Mouse (Mus musculus) frontal cortex, adult (tissue): ENCODE measurements at regions not wholly inside any gene's neighbourhood (a gene's known extent, or its start where the extent isn't known, plus 50 kb on each side); places are given as distances from the start of the nearest gene placed in this dataset.
"Not testable (repeated sequence)": the region's sequence is repeated elsewhere in the genome, so short reads cannot be mapped to it uniquely, and the experiment has no call there.

ENCODE experiments used
- ATAC-seq: cut with Nextera tagmentation; 2 replicates; pipeline ENCODE4 v1.9.2; 2017; ENCODE audit warnings: mild to moderate bottlenecking, moderate library complexity, mixed read lengths; ENCODE audit not compliant: low TSS enrichment

- not testable (repeated sequence) for ATAC-seq
Observed at GRCm38 (mm10) chr7:106055074-106055473, 101.3 kb upstream of the Gm4070 start.

- ATAC-seq: peak; percentile 99
Observed at GRCm38 (mm10) chr7:106036556-106036955, 82.8 kb upstream of the Gm4070 start.

GRCm38 (mm10) chr7:106031612-106032150 is 77.9 kb upstream of the Gm4070 start:
- ATAC-seq: not testable (repeated sequence)
